Mouse (Mus musculus): Measurements from ENCODE around the gene Tmem40. TPM values are rescaled to one million over a fixed set of nuclear protein-coding genes. Genes with fewer than 3 reads are reported as not detected.

The Tmem40 gene
- 11.4 and 12.3 TPM in 2 replicates for total RNA-seq (2014; fragmentation: Nextera tagmentation)
- total RNA-seq (2017), result 17.4 and 25.3 TPM in 2 replicates

GRCm38 (mm10) chr6:115761995-115762756, at the start of gene Tmem40:
Gene Tmem40 (minus strand): TSS chr6:115762410.
- ATAC-seq (replicated peaks; ENCODE audit: poor library complexity, severe bottlenecking), result no peak

DNA sequence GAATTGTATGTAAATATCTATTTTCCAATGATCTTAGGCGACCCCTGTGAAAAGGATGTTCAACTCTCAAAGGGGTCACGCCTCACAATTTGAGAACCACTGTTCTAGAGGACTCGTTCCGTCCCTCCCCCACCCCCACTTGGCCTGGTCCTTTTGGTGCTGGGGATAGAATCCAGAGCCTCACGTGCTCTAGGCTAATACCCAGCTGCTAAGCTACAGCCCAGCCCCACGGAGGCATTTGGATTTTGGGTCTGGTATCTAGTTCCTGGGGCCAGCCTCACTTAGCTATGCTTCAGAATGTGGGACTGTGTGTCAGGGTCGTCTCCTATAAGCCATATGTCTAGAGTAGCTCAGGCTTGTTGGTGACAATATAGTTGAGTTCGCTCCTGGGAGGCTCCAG, 49.4 kb upstream of the Tmem40 start:
- ATAC-seq (replicated peaks; ENCODE audit: poor library complexity, severe bottlenecking), result no peak

GRCm38 (mm10) chr6:115808488-115809231, 46.5 kb upstream of the Tmem40 start, which contains the start of gene Rpl32:
Gene Rpl32 (minus strand): TSS chr6:115808747.
- ATAC-seq (replicated peaks; ENCODE audit: poor library complexity, severe bottlenecking), result peak; percentile 84

DNA sequence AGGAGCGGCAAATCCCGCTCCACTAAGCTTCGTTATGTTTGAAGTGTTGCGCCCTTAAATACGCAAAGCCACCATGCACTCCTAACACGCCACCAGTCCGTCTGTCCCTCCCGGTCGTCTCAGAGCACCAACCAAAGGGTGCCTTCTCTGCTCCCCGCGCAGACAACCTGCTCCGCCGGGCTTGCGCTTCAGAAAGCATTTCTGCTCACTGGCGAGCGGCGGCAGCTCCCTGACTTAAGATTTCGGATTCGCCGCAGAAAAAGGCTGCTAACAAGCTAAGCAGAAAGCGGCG, 45.9 kb upstream of the Tmem40 start:
- ATAC-seq (replicated peaks; ENCODE audit: poor library complexity, severe bottlenecking), result no peak

- ATAC-seq (replicated peaks; ENCODE audit: poor library complexity, severe bottlenecking), result no peak
Measured at GRCm38 (mm10) chr6:115807464-115808195, 45.4 kb upstream of the Tmem40 start.

DNA sequence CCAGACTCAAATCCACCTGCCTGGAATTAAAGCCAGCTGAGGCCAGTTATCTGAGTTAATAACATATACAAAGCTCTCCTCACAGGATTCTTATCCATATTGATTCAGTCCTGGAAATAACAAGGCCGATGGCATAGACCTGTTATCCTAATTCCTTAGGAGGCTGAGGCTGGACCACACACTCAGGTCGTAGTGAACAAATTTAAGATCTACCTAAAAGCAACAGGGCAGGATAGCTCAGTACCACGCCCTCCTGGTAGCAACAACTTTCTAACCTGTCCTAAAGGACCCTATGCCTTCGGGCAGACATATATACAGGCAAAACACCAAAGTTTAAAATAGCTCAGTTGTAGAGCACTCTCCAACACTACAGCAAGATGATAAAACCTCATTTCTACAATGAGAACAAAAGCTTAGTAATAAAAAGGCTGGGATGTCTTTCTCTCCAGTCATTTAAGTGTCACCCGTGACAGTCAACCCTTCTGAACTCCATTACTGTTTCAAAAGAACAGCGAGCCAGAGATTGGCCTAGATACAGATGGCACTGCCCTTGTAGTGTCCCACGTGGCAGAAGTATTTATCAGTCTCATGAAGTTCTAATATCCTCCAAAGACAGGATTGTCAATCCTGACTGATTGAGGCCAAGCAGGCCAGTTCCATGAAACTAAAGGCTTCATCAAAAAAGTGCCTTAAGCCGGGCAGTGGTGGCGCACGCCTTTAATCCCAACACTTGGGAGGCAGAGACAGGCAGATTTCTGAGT, 42.4 kb upstream of the Tmem40 start:
- no peak for ATAC-seq (replicated peaks; ENCODE audit: poor library complexity, severe bottlenecking)

DNA sequence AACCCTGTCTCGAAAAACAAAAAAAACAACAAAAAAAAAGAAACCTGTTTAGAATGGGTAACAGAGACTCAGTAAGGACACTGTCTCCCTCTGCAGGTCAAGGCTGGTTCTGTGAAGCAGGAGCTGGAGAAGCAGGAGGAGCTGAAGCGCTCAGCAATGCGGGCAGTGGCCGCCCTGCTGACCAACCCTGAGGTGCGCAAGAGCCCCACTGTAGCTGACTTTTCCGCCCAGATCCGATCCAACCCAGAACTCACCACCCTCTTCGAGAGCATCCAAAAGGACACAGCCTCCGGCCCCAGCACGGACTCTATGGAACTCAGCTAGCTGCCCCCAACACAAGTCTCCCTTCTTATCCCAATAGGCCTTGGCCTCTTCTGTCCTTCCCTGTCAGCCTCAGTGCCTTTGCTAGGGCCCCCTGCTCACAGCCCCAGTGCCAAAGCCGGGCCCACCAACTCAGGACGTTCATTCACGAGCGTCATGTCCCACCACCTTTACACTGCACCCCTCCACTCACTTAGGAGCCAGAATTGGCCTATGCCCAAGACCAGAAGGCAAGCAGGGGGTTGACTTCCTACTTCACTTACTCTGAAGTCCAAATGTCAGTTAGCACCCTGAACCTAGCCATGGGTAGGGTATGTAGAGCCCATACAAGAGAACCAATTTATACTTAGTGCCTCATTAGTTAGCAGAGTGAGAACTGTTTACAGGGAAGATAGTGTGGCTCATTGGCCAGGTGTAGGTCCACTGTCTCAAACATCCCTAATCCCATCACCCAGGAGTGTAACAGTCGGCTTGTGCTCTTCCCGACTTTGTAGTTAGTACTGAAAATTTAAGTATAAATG, 41.6 kb upstream of the Tmem40 start:
- ATAC-seq (replicated peaks; ENCODE audit: poor library complexity, severe bottlenecking), result peak; percentile 85

- no peak for ATAC-seq (replicated peaks; ENCODE audit: poor library complexity, severe bottlenecking)
Measured at GRCm38 (mm10) chr6:115801811-115802210, 39.6 kb upstream of the Tmem40 start.

- peak; percentile 38 for ATAC-seq (replicated peaks; ENCODE audit: poor library complexity, severe bottlenecking)
Measured at GRCm38 (mm10) chr6:115792691-115793215, 30.5 kb upstream of the Tmem40 start.

GRCm38 (mm10) chr6:115791842-115792686, 29.9 kb upstream of the Tmem40 start:
- peak; percentile 88 for ATAC-seq (replicated peaks; ENCODE audit: poor library complexity, severe bottlenecking)

DNA sequence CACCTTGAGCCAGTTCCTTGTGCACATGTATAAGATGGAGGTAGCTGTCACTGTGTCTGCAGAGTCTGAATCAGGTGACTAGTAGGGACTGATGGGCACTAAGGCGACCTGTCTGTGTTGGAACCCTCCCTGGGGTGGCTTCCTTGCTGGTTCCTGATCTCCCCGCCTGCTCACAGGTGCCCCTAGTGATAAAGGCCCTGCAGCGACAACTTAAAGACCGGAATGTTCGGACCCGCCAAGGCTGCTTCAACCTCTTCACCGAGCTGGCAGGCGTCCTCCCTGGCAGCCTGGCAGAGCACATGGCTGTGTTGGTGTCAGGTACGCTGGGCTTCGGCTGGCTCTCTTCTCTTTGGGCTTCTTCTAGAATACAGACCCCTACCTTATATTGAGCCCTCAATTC, 28.8 kb upstream of the Tmem40 start:
- no peak for ATAC-seq (replicated peaks; ENCODE audit: poor library complexity, severe bottlenecking)

GRCm38 (mm10) chr6:115782781-115783180, 20.6 kb upstream of the Tmem40 start:
- no peak for ATAC-seq (replicated peaks; ENCODE audit: poor library complexity, severe bottlenecking)

DNA sequence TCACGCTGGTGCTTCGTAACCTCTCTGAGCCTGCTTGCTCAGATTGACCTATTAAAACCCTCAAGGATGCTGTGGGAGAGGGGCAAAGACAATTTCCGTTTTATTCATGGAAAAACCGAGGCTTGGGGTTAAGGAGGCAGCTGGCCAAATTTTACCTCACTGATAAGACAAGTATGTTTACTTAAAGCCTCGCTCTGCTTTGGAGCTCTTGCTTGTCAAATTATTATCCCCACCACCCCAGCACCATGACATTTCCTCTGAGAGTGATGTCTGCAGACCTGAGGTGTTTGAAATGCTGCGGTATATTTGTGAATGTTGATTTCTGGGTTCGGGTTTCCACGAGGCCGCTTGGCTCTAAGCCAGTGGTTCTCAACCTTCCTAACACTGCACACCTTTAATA, 14.2 kb upstream of the Tmem40 start:
- no peak for ATAC-seq (replicated peaks; ENCODE audit: poor library complexity, severe bottlenecking)

DNA sequence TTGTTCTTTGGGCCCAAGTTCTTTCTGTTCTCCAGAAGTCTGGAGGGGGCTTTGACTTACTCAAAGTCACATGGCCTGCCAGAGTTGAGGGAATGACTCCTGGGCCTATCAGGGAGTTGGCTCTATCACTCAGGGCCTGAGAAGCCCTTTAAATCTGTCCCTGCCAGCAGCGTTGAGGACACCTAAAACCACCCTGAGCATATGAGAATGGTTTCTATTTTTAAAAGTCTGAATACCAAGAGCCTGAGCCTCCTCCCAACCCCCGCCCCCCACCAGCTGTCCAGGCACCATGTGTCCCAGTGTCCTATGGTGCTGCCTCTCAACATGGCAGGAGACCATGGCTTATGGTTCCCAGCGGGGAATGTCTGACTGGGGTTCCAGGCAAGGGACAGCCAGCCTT, 13.6 kb upstream of the Tmem40 start:
- ATAC-seq (replicated peaks; ENCODE audit: poor library complexity, severe bottlenecking), result no peak

DNA sequence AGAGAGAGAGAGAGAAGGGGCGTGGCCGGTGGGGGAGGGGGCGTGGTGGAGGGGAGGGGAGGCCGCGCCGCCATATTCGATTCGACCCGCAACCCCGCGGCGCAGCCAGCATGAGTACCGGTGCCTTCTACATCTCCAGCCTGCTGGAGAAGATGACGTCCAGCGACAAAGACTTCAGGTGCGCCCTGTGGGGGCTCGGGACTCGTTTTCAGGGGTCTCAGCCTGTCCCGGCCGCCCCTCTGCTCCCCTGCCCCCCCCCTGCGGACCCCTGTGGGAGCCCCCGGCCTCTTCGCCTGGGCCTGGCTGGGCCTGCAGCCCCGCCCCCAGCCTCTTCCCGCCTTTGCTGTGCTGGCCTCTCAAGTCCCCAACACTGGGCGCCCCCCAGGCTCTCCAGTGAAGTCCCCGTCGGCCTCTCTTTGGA, 12.3 kb upstream of the Tmem40 start, which contains the start of gene Cand2:
TSS of gene Cand2 (plus strand) at position 38 of the 421 bp plus-strand sequence.
- peak; percentile 55 for ATAC-seq (replicated peaks; ENCODE audit: poor library complexity, severe bottlenecking)

- peak; percentile 62 for ATAC-seq (replicated peaks; ENCODE audit: poor library complexity, severe bottlenecking)
Measured at GRCm38 (mm10) chr6:115773966-115774413, 11.8 kb upstream of the Tmem40 start.

DNA sequence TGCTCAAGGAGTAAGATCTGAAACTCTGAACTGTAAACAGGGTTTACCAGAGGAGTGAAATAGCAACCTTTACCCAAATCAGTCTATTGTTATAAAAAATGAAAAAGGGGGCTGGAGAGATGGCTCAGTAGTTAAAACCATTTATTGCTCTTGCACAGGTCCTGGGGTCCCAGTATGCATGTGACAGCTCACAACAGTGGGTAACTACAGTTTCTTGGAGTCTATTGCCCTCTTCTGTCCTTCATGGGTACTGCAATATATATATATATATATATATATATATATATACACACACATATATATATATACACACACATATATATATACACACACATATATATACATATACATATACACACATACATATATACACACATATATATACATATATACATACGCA, 10.4 kb upstream of the Tmem40 start:
- ATAC-seq (replicated peaks; ENCODE audit: poor library complexity, severe bottlenecking), result peak; percentile 71

DNA sequence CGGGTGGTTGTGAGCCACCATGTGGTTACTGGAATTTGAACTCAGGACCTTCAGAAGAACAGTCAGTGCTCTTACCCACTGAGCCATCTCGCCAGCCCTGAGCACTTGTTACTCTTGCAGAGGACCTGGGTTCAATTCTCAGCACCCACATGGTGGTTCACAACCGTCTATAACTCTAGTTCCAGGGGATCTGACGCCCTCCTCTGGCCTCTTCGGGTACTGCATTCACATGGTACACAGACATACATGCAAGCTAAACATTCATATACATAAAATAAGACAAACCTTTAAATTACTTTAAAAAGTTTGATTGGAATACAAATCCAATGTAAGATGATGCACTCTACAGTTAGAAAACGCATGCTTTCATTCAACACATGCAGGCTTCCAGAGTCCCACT, 10.0 kb upstream of the Tmem40 start:
- ATAC-seq (replicated peaks; ENCODE audit: poor library complexity, severe bottlenecking), result no peak

All from granulocyte monocyte progenitor cell, adult 5-6 weeks (primary cell).